Mouse (Mus musculus): ENCODE measurements around the gene Plin1. TPM values are rescaled to one million over a fixed set of nuclear protein-coding genes. Genes with fewer than 3 reads are reported as not detected.

Plin1 gene
- total and polyA plus RNA-seq, 2 experiments from 2014 or later: 0.11 TPM; not detected in 1

GRCm38 (mm10) chr7:79727091-79727490, 5.6 kb downstream of the Plin1 start:
- ATAC-seq (ENCODE audit: insufficient read depth, low read depth): peak; percentile 45; the same call in 1 of the 2 replicates
- WGBS: 6% methylated on average over 2 of the region's 2 CpGs
- Histone ChIP-seq H3K4me1 (ENCODE audit: control insufficient read depth, insufficient read depth) (no peaks in the 10 kb centered on the region; the same call in 1 of the 2 replicates), H3K27me3 (ENCODE audit: control insufficient read depth, insufficient read depth, low read length) (peaks cover 12% of the 10 kb centered on the region; the same call in 1 of the 2 replicates), H3K9me3 (replicated peaks; ENCODE audit: control insufficient read depth, low read length) (no peaks in the 10 kb centered on the region), H3K9ac (replicated peaks; ENCODE audit: low read depth, low read length) (no peak overlapping the region), H3K36me3 (replicated peaks; ENCODE audit: control insufficient read depth, insufficient read depth, low read length) (no peaks in the 10 kb centered on the region), H3K27ac (ENCODE audit: low read depth) (no peak overlapping the region), H3K4me3 (ENCODE audit: low read depth, low read length) (no peak overlapping the region), H3K4me2 (ENCODE audit: low read depth, low read length) (no peak overlapping the region)
- TF ChIP-seq CTCF (IDR thresholded peaks at IDR 0.05; ENCODE audit: low read depth) (peak; percentile 79), EP300 (IDR thresholded peaks at IDR 0.05; ENCODE audit: low read depth) (no peak)
- peak; percentile 40 for DNase-seq (ENCODE audit: low spot score)

- peak overlapping the region; percentile 78 for H3K27ac ChIP-seq (ENCODE audit: low read depth)
- peak; percentile 63 for DNase-seq (ENCODE audit: low spot score)
- no peak for TF ChIP-seq CTCF (IDR thresholded peaks at IDR 0.05; ENCODE audit: low read depth)
- TF ChIP-seq EP300 (IDR thresholded peaks at IDR 0.05; ENCODE audit: low read depth): no peak
- no peaks in the 10 kb centered on the region for H3K9me3 ChIP-seq (replicated peaks; ENCODE audit: control insufficient read depth, low read length)
- H3K36me3 ChIP-seq (replicated peaks; ENCODE audit: control insufficient read depth, insufficient read depth, low read length): no peaks in the 10 kb centered on the region
- H3K4me1 ChIP-seq (ENCODE audit: control insufficient read depth, insufficient read depth): peaks cover 3% of the 10 kb centered on the region; the same call in 1 of the 2 replicates
- H3K27me3 ChIP-seq (ENCODE audit: control insufficient read depth, insufficient read depth, low read length): 0 out of 2 replicates have a peak, but pooled peaks cover 3% of the 10 kb centered on the region
- H3K4me2 ChIP-seq (ENCODE audit: low read depth, low read length): peak overlapping the region; percentile 92
- H3K9ac ChIP-seq (replicated peaks; ENCODE audit: low read depth, low read length): peak overlapping the region; percentile 76
- peak overlapping the region; percentile 78 for H3K4me3 ChIP-seq (ENCODE audit: low read depth, low read length)
- WGBS: under 1% methylated on average over 46 of the region's 48 CpGs
- peak; percentile 90 for ATAC-seq (ENCODE audit: insufficient read depth, low read depth)
These were observed 11.2 kb downstream of the Plin1 start for GRCm38 (mm10) chr7:79721386-79721977.

GRCm38 (mm10) chr7:79715187-79715981, 17.3 kb downstream of the Plin1 start, which contains the start of gene Kif7:
Gene Kif7, minus strand, starts transcription at chr7:79715720.
- Histone ChIP-seq H3K27ac (ENCODE audit: low read depth) (no peak within 1 kb of the TSS), H3K36me3 (replicated peaks; ENCODE audit: control insufficient read depth, insufficient read depth, low read length) (no peaks in the 10 kb centered on the region), H3K4me2 (ENCODE audit: low read depth, low read length) (peak within 1 kb of the TSS; percentile 98), H3K9me3 (replicated peaks; ENCODE audit: control insufficient read depth, low read length) (no peaks in the 10 kb centered on the region), H3K4me1 (ENCODE audit: control insufficient read depth, insufficient read depth) (no peaks in the 10 kb centered on the region), H3K9ac (replicated peaks; ENCODE audit: low read depth, low read length) (peak within 1 kb of the TSS; percentile 72), H3K27me3 (ENCODE audit: control insufficient read depth, insufficient read depth, low read length) (peaks cover 8% of the 10 kb centered on the region), H3K4me3 (ENCODE audit: low read depth, low read length) (peak within 1 kb of the TSS; percentile 85)
- no peak for TF ChIP-seq EP300 (IDR thresholded peaks at IDR 0.05; ENCODE audit: low read depth)
- TF ChIP-seq CTCF (IDR thresholded peaks at IDR 0.05; ENCODE audit: low read depth): no peak
- DNase-seq (ENCODE audit: low spot score): peak; percentile 68
- WGBS: under 1% methylated on average over 51 of the region's 55 CpGs
- peak; percentile 90 for ATAC-seq (ENCODE audit: insufficient read depth, low read depth)

- Histone ChIP-seq H3K4me2 (ENCODE audit: low read depth, low read length) (no peak overlapping the region), H3K4me1 (ENCODE audit: control insufficient read depth, insufficient read depth) (no peaks in the 10 kb centered on the region), H3K9ac (replicated peaks; ENCODE audit: low read depth, low read length) (no peak overlapping the region), H3K27ac (ENCODE audit: low read depth) (no peak overlapping the region), H3K9me3 (replicated peaks; ENCODE audit: control insufficient read depth, low read length) (no peaks in the 10 kb centered on the region), H3K4me3 (ENCODE audit: low read depth, low read length) (no peak overlapping the region), H3K27me3 (ENCODE audit: control insufficient read depth, insufficient read depth, low read length) (peaks cover 22% of the 10 kb centered on the region), H3K36me3 (replicated peaks; ENCODE audit: control insufficient read depth, insufficient read depth, low read length) (no peaks in the 10 kb centered on the region)
- WGBS: 49% methylated on average over 17 of the region's 17 CpGs
- DNase-seq (ENCODE audit: low spot score) (no peak), ATAC-seq (ENCODE audit: insufficient read depth, low read depth) (no peak)
- TF ChIP-seq EP300 (IDR thresholded peaks at IDR 0.05; ENCODE audit: low read depth): no peak
- TF ChIP-seq CTCF (IDR thresholded peaks at IDR 0.05; ENCODE audit: low read depth): no peak
These were observed 21.9 kb downstream of the Plin1 start for GRCm38 (mm10) chr7:79710831-79711230.

GRCm38 (mm10) chr7:79710130-79710607, 22.5 kb downstream of the Plin1 start:
- ATAC-seq (ENCODE audit: insufficient read depth, low read depth) (peak; percentile 69), DNase-seq (ENCODE audit: low spot score) (peak; percentile 30)
- Histone ChIP-seq H3K9ac (replicated peaks; ENCODE audit: low read depth, low read length) (no peak overlapping the region), H3K4me2 (ENCODE audit: low read depth, low read length) (peak overlapping the region; percentile 59), H3K4me3 (ENCODE audit: low read depth, low read length) (peak overlapping the region; percentile 37), H3K36me3 (replicated peaks; ENCODE audit: control insufficient read depth, insufficient read depth, low read length) (no peaks in the 10 kb centered on the region), H3K27me3 (ENCODE audit: control insufficient read depth, insufficient read depth, low read length) (peaks cover 22% of the 10 kb centered on the region), H3K9me3 (replicated peaks; ENCODE audit: control insufficient read depth, low read length) (no peaks in the 10 kb centered on the region), H3K27ac (ENCODE audit: low read depth) (no peak overlapping the region), H3K4me1 (ENCODE audit: control insufficient read depth, insufficient read depth) (no peaks in the 10 kb centered on the region)
- TF ChIP-seq CTCF (IDR thresholded peaks at IDR 0.05; ENCODE audit: low read depth) (peak; percentile 16; the same call in 1 of the 2 replicates), EP300 (IDR thresholded peaks at IDR 0.05; ENCODE audit: low read depth) (no peak)
- WGBS: 4% methylated on average over 55 of the region's 55 CpGs
